Mouse (Mus musculus): Measurements from ENCODE around the gene Dclre1b.

GRCm38 (mm10) chr3:103805671-103806070 is 3.6 kb downstream of the Dclre1b start:
- TF ChIP-seq MYOD1 (IDR thresholded peaks at IDR 0.05; ENCODE audit: control insufficient read depth in 1 of 3, insufficient read length in 2 of 3, low read depth in 2 of 3) (no peak), USF1 (IDR thresholded peaks at IDR 0.05; ENCODE audit: low read depth) (no peak)

All from myocyte (in vitro differentiated cells).